Mouse (Mus musculus) left cerebral cortex, postnatal 36 days (tissue): ENCODE measurements around the gene Tubb4b. TPM values are rescaled to one million over a fixed set of nuclear protein-coding genes. Genes with fewer than 3 reads are reported as not detected.
A peak's percentile ranks its signal among the peaks of the same experiment; 100 is the strongest.

Experiments
- DNase-seq, 2 experiments: peaks; one replicate each; pipeline ENCODE4 v3.0.0; 2021 to 2022; ENCODE audit warnings: low spot score in 2 of 2, mixed read lengths in 1 of 2
- intact Hi-C: fragments of 180-260 bp; cut with DNase I; formaldehyde crosslinking; loops from one replicate; pipeline ENCODE4 v1.15.1; 2025
- total RNA-seq, 2 experiments: library from RNA; stranded (reverse); gene quantifications; 2 replicates each; pipeline ENCODE4 v1.2.3; 2021

The Tubb4b gene
- total RNA-seq, 2 experiments from 2014 or later, result 334 to 390 TPM

DNA sequence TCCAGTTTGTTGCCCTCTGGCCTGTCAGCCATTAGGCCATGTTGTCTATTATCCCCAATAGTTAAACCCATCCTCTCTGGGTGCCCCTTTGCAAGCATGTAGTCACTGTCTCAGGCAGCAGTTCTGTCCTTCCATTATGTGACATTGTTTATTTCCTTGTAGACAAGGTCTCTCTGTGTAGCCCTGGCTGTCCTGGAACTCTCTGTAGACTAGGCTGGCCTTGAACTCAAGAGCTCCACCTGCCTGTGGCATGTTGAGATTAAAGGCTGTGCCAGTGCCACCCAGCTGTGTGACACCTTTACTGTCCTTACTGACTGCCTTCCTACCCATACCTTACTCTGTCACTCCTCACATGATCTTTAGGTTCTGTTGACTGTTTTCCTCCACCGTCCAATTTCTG, 27.8 kb upstream of the Tubb4b start:
- intact Hi-C loops, result no loop called here

DNA sequence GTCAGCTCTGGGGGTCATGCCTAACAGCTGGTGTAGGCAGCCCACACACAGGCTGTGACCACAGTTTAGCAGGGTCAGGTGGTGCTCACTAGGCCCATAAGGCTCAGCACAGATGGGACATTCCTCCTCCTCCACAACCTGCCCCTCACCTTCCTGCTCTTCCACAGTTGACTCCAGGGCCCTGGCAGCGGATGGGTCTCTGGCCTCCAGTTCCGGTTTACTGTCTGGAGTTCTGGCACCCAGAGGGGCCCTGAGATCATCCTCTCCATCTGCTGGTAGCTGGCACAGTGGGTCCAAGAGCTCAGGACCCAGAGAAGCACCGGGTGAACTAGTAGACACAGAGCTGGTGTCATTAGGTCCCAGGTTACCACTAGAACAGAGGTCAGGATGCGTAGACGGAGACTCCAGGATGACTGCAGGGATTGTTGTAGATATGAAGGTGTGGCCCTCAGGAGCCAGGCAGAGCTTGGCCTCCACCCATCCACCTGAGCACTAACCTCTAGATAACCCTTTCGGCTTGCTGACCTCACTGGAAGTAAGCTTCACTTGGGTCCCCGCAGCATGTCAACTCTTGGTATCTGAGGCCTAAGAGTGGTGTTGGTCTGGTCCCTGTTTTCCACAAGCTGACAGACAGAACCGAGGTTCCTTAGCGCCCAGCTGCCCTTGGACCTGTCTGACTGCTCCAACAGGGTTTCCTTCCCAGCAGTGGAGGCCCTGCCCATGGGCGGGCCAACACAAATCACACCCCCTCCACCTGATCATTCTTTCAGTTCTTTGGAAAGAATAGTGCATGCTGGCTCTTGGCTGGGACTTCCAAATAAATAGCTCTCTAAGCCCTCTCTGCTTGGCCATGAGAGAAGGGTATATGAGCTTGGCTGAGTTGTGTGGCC, 21.9 kb upstream of the Tubb4b start, which contains the start of gene AL732309.1:
TSS of gene AL732309.1 (minus strand) at position 681 of the 890 bp plus-strand sequence.
- intact Hi-C loops, result no loop called here
- DNase-seq, result no peak

More for the DNA sequence above, 27.8 kb upstream of the Tubb4b start:
- DNase-seq, result no peak

DNA sequence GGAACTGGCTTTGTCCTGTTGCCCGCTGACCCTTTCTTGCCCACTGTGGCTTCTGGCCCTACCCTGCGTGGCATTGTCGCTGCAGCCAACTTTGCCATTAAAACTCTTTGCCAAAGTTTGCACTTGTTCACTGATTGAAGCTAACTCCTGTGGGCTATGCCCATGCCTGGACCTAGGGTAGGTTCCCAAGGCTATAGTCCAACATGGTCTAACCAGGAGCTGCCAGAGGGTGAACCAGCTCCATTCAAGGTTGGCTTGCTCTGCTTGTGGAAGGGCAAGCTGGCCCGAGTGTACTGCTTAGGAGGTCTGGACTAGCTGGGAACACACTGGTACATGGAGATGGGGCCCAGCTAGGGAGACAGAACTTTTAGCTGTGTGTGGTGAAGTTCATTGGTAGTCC, 19.6 kb upstream of the Tubb4b start:
- intact Hi-C loops, result no loop called here
- no peak for DNase-seq

GRCm38 (mm10) chr2:25243342-25243741, 18.8 kb upstream of the Tubb4b start:
- intact Hi-C loops, result no loop called here
- DNase-seq, result no peak

GRCm38 (mm10) chr2:25242101-25242506, 17.6 kb upstream of the Tubb4b start, which contains the start of the genes Rnf208 and Cysrt1:
TSS of gene Rnf208 (plus strand) at chr2:25242255.
TSS of gene Cysrt1 (minus strand) at chr2:25242452.
- intact Hi-C loops, result no loop called here
- peak; percentile 60 to 72 for DNase-seq

GRCm38 (mm10) chr2:25241438-25241775, 16.9 kb upstream of the Tubb4b start:
- DNase-seq, result no peak
- intact Hi-C loops, result no loop called here

- intact Hi-C loops, result no loop called here
- peak; percentile 71 to 72 for DNase-seq
Measured at GRCm38 (mm10) chr2:25240723-25241437, 16.4 kb upstream of the Tubb4b start.

DNA sequence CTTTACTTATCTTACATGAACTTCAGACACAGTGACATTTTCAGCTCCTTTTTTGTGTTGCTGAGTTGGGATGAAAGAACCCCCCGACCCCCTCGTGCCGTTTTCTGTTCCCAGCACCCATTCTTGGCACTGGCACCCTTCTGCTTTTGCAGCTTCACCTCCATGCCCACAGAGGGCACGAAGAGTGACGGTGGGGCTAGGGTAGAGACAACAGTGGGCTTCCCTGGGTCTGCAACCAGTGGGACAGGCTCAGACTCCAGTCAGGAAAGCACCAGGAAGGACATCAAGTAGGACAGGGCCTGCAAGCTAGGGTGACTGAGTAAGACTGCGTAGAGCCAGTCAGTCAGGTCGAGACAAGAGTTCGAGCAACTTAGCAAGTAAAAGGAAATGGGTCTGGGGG, 15.8 kb upstream of the Tubb4b start:
- intact Hi-C loops, result no loop called here
- no peak for DNase-seq

DNA sequence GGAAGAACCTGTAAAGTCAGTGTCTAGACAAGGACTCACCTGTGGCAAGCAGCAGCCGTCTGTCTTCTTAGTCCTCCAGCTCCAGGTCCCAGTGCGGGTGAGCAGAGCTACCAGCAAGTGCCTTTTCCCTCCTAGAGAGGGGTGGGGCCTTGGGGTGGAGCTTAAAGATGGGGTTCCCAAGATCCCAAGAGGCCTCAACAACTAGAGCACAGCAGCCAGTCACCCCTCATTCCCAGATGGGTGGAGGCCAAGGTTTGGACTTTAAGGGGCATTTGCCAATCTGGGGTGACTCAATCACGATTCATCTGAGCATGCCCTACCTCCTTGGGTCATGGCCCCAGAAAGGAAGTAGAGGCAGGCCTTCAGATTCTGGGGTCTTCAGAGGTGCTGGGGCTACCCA, 15.3 kb upstream of the Tubb4b start:
- intact Hi-C loops, result no loop called here
- no peak for DNase-seq

DNA sequence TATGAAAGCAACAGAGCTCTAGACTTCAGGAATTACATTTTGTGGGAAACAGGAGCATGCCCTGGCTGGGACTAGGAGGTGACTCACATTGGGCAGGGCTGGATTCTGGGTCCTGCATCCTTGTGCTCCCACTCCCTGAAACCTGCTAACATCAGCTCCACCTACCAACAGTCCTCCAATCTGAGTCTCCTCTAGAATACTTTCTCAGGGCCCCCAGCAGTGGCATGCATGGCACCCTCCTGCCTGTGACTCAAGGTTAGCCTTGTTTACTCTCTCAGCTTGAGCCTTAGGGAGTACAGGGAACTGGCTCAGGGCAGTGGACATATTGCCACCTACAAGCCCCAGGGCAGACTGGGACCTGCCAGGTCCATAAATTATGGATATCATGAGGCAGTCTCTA, 13.6 kb upstream of the Tubb4b start:
- no peak for DNase-seq
- intact Hi-C loops, result no loop called here

- DNase-seq, result no peak
- intact Hi-C loops, result no loop called here
Measured at GRCm38 (mm10) chr2:25237522-25237921, 13.0 kb upstream of the Tubb4b start.

DNA sequence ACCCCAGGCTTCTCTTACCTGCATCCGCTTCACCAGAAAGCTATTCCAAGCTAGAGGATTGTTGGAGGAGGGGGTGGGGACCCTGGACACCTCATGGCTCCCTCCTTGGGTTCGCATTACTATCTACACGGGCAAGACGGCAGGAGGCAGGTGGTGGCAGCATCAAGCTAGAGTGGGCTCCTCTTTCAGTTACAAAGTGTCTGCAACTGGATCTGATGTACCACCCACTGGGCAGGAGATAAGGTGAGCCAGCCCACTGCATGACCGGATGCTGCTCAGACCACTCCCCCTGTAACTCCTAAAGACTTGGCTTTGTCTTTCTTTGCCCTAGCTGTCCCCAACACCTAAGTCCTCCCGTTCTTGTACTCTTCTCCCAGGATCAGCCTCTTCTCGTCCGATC, 12.1 kb upstream of the Tubb4b start, which contains the start of gene Rnf224:
TSS of gene Rnf224 (minus strand) at position 174 of the 400 bp plus-strand sequence.
- intact Hi-C loops, result no loop called here
- no peak for DNase-seq

DNA sequence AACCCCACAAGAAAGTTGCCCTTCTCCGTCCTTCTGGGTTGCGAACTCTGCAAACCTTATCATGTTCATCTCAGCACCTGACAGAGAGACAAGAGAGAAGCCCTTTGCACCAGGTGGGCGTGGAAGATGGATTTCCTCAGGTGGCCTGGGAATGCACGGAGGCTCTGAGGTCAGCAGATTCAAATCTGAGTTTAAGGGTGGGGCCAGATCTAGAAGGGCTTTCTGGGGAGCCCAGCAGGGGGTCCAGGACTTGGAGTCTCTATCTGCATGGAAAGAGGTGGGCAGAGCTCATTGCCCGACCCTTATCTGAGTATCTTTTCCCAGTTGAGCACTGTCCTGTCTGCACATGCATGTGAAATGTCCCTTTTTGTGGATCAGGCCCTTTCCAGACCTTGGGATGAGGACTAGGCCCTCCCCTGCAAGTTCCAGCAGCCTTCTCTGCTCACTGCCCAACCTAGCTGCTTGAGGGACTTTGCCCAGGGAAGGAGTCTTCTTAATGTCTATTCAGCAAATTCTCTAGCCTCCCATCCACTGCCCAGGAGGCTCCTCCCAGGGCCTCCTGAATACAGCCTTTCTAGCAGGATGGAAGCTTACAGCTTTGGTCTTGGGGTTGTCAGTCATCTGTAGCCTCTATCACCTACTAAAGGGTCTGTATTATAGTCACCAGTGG, 10.2 kb upstream of the Tubb4b start:
- intact Hi-C loops, result no loop called here
- DNase-seq, result no peak

- no peak for DNase-seq
- intact Hi-C loops, result no loop called here
Measured at GRCm38 (mm10) chr2:25234050-25234449, 9.5 kb upstream of the Tubb4b start, which contains the start of gene Slc34a3. TSS of gene Slc34a3 (minus strand) at chr2:25234364.

DNA sequence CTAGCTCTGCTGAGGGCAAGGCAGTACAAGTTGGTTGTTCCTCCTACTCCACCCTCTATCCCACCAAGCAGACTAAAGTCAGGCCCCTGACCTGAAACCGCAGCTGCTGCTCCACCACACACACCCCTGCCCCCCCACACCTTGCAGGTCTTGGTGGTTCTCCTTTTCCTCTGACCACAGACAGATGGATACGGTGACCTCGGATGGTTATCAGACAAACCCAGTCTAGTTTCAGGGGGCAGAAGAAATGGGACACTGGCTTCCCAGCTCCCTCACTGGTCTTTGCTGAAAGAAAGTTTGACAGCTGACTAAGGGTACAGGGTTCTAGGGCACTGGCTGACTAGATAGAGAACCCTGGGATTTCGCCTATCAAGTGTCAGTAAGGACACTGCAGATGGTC, 8.9 kb upstream of the Tubb4b start:
- intact Hi-C loops, result no loop called here

DNA sequence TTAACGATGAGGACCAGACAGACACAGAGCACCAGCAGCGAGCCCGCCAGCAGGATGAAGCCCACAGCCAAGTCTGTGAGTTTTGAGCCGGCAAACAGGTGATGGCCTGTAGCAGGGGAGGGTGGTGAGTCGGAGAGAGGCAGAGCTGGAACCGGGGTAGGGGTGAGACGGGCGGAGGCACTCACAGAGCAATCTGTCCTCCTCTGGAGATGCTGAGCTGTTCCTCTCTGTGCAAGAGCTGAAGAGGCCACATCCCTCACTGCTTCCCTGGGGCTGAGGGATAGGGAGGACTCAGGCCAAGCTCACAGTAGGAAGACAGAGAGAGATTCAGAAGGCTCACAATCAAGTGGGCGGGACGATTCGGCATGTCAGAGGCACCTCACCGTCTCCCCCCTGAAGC, 6.5 kb upstream of the Tubb4b start:
- DNase-seq, result no peak
- intact Hi-C loops, result no loop called here

More for the DNA sequence above, 8.9 kb upstream of the Tubb4b start:
- DNase-seq, result no peak

GRCm38 (mm10) chr2:25230581-25230980, 6.1 kb upstream of the Tubb4b start:
- no peak for DNase-seq
- intact Hi-C loops, result no loop called here

- intact Hi-C loops, result loop anchor here (5.0 kb wide), 1 partner anchor 37 kb away; no protein-coding TSS in a partner anchor
- DNase-seq, result no peak
Measured at GRCm38 (mm10) chr2:25229582-25229981, 5.1 kb upstream of the Tubb4b start.

DNA sequence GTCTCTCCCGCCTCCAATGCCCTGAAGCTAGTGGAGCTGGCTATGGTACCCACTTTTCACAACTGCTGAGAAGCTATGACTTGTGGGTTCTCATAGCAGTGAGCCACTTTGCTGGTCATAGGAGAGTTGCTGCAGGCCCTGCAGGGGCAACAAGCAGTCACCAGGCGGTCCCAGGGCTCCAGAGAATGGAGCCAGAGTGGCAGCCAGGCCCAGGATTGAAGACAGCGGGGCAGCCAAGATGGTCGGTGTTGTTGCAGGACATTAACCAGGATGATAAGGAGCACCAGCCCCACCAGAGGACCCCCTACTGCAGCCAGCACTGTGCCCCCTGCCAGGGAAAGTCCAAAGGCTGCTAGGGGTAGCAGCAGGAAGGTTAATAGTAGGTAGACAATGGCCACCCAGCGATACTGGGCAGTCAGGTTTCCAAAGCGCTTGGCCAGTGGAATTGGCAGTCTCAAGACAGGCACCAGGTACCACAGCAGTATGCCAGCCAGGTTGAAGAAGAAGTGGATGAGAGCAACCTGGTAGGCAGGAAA, 4.6 kb upstream of the Tubb4b start:
- DNase-seq, result no peak
- intact Hi-C loops, result loop anchor here (5.0 kb wide), 1 partner anchor 37 kb away; no protein-coding TSS in a partner anchor
